Mouse (Mus musculus) kidney, postnatal 0 days (tissue): ENCODE measurements around the gene Chrdl2. TPM values are rescaled to one million over a fixed set of nuclear protein-coding genes. Genes with fewer than 3 reads are reported as not detected.

ENCODE experiments used
- ATAC-seq: fragments of 200-750 bp; cut with Nextera tagmentation; replicated peaks from 2 replicates; pipeline ENCODE4 v1.8.0; 2017; ENCODE audit warnings: low read depth, moderate number of reproducible peaks, moderate TSS enrichment, moderate library complexity; ENCODE audit not compliant: low FRiP score
- DNase-seq: peaks from one replicate; pipeline ENCODE4 v3.0.0-alpha.2; 2016; ENCODE audit warnings: low spot score
- H3K27ac ChIP-seq: fragments of 300-500 bp; sonication (generic); 2 replicates; pipeline ENCODE4 v1.5.1; 2014; ENCODE audit warnings: mild to moderate bottlenecking
- H3K27me3 ChIP-seq: fragments of 300-500 bp; sonication (generic); 2 replicates; pipeline ENCODE4 v1.6.1; 2014; ENCODE audit warnings: low read length, mixed read lengths; ENCODE audit not compliant: insufficient read depth
- H3K36me3 ChIP-seq: fragments of 300-500 bp; sonication (generic); 2 replicates; pipeline ENCODE4 v1.6.1; 2014; ENCODE audit warnings: low read length, mixed read lengths; ENCODE audit not compliant: insufficient read depth
- H3K4me1 ChIP-seq: fragments of 300-500 bp; sonication (generic); replicated peaks from 2 replicates; pipeline ENCODE4 v1.6.1; 2014; ENCODE audit warnings: antibody characterized with exemption, low read length, mixed read lengths; ENCODE audit not compliant: insufficient read depth
- H3K4me2 ChIP-seq: fragments of 300-500 bp; sonication (generic); 2 replicates; pipeline ENCODE4 v1.6.1; 2014; ENCODE audit warnings: mild to moderate bottlenecking, low read length, moderate library complexity, mixed read lengths
- H3K4me3 ChIP-seq: fragments of 300-500 bp; sonication (generic); replicated peaks from 2 replicates; pipeline ENCODE4 v1.5.1; 2014; ENCODE audit warnings: low read depth, low read length
- H3K9ac ChIP-seq: fragments of 300-500 bp; sonication (generic); 2 replicates; pipeline ENCODE4 v1.6.1; 2014; ENCODE audit warnings: low read depth, low read length
- H3K9me3 ChIP-seq: fragments of 300-500 bp; sonication (generic); replicated peaks from 2 replicates; pipeline ENCODE4 v1.6.1; 2016; ENCODE audit warnings: low read length, inconsistent platforms, mixed read lengths
- CTCF ChIP-seq: IDR thresholded peaks from 2 replicates; pipeline ENCODE4 v1.5.1; 2016; ENCODE audit warnings: antibody characterized with exemption, low read depth, mild to moderate bottlenecking, moderate library complexity
- WGBS: fragments of 180-500 bp; shearing (Covaris S2); extraction: QIAGEN DNeasy Blood & Tissue Kit; methylation state at CpG from one replicate; pipeline ENCODE4 v1.1.7; 2014; 5-methylcytosine and 5-hydroxymethylcytosine counted together
- polyA plus RNA-seq: library from polyadenylated mRNA; unstranded; fragments of >200 nt; fragmentation: Nextera tagmentation; extraction: Ambion mirVana; gene quantifications from 2 replicates; pipeline ENCODE4 v1.2.1, GENCODE M21; 2015

Gene Chrdl2
- polyA plus RNA-seq, 1 experiment from 2014 or later: 0.32 TPM

- H3K27ac ChIP-seq: no peak overlapping the region
- H3K36me3 ChIP-seq: no peaks in the 10 kb centered on the region
- WGBS: 82% methylated on average over 5 of the region's 5 CpGs
- H3K9ac ChIP-seq: no peak overlapping the region
- ATAC-seq (no peak), DNase-seq (no peak)
- H3K27me3 ChIP-seq: no peaks in the 10 kb centered on the region
- TF ChIP-seq CTCF: no peak
- H3K4me1 ChIP-seq: peaks cover 23% of the 10 kb centered on the region
- no peak overlapping the region for H3K4me2 ChIP-seq
- no peak overlapping the region for H3K4me3 ChIP-seq
- no peaks in the 10 kb centered on the region for H3K9me3 ChIP-seq
Observed at GRCm38 (mm10) chr7:99975819-99976575, 30.0 kb upstream of the Chrdl2 start.

- Histone ChIP-seq H3K27ac (no peak overlapping the region), H3K4me1 (peaks cover 12% of the 10 kb centered on the region; the same call in 1 of the 2 replicates), H3K9ac (no peak overlapping the region), H3K36me3 (no peaks in the 10 kb centered on the region), H3K4me2 (no peak overlapping the region), H3K27me3 (no peaks in the 10 kb centered on the region), H3K4me3 (no peak overlapping the region), H3K9me3 (no peaks in the 10 kb centered on the region)
- no peak for TF ChIP-seq CTCF
- DNase-seq (no peak), ATAC-seq (no peak)
- WGBS: 88% methylated on average over 2 of the region's 2 CpGs
Observed at GRCm38 (mm10) chr7:99978041-99978440, 27.9 kb upstream of the Chrdl2 start.

GRCm38 (mm10) chr7:99979081-99979480 lies 26.9 kb upstream of the Chrdl2 start:
- DNase-seq: peak; percentile 24
- WGBS: 4% methylated on average over 6 of the region's 6 CpGs

GRCm38 (mm10) chr7:99979546-99980131 lies 26.3 kb upstream of the Chrdl2 start:
- DNase-seq: peak; percentile 61
- H3K27me3 ChIP-seq: no peaks in the 10 kb centered on the region
- H3K9ac ChIP-seq: peak overlapping the region; percentile 99
- no peaks in the 10 kb centered on the region for H3K9me3 ChIP-seq
- peak overlapping the region; percentile 98 for H3K27ac ChIP-seq
- no peaks in the 10 kb centered on the region for H3K36me3 ChIP-seq
- TF ChIP-seq CTCF: no peak
- WGBS: under 1% methylated on average over 36 of the region's 51 CpGs
- peak; percentile 64 for ATAC-seq
- H3K4me2 ChIP-seq: peak overlapping the region; percentile 82
- peaks cover 6% of the 10 kb centered on the region; the same call in 1 of the 2 replicates for H3K4me1 ChIP-seq
- H3K4me3 ChIP-seq: peak overlapping the region; percentile 88

More at GRCm38 (mm10) chr7:99979081-99979480, 26.9 kb upstream of the Chrdl2 start:
- H3K4me2 ChIP-seq: peak overlapping the region; percentile 82
- ATAC-seq: no peak
- no peaks in the 10 kb centered on the region for H3K36me3 ChIP-seq
- H3K4me3 ChIP-seq: peak overlapping the region; percentile 88
- H3K9ac ChIP-seq: peak overlapping the region; percentile 99
- no peaks in the 10 kb centered on the region for H3K27me3 ChIP-seq
- peak overlapping the region; percentile 98 for H3K27ac ChIP-seq
- H3K4me1 ChIP-seq: peaks cover 12% of the 10 kb centered on the region; the same call in 1 of the 2 replicates
- no peaks in the 10 kb centered on the region for H3K9me3 ChIP-seq
- TF ChIP-seq CTCF: no peak

- Histone ChIP-seq H3K27ac (peak within 1 kb of the TSS; percentile 98), H3K36me3 (no peaks in the 10 kb centered on the region), H3K4me2 (peak within 1 kb of the TSS; percentile 82), H3K9ac (peak within 1 kb of the TSS; percentile 99), H3K4me1 (0 out of 2 replicates have a peak, but pooled peaks cover 4% of the 10 kb centered on the region), H3K27me3 (no peaks in the 10 kb centered on the region), H3K9me3 (no peaks in the 10 kb centered on the region), H3K4me3 (peak within 1 kb of the TSS; percentile 88)
- DNase-seq (peak; percentile 99), ATAC-seq (peak; percentile 88)
- WGBS: 1% methylated on average over 52 of the region's 55 CpGs
- TF ChIP-seq CTCF: no peak
Observed at GRCm38 (mm10) chr7:99980132-99980591, 25.8 kb upstream of the Chrdl2 start, which contains the start of gene Rnf169. TSS of gene Rnf169 (minus strand) at chr7:99980448.

- Histone ChIP-seq H3K36me3 (no peaks in the 10 kb centered on the region), H3K9ac (no peak overlapping the region), H3K4me1 (0 out of 2 replicates have a peak, but pooled peaks cover 4% of the 10 kb centered on the region), H3K4me3 (no peak overlapping the region), H3K27ac (no peak overlapping the region), H3K9me3 (no peaks in the 10 kb centered on the region), H3K4me2 (peak overlapping the region; percentile 82; the same call in 1 of the 2 replicates), H3K27me3 (no peaks in the 10 kb centered on the region)
- peak; percentile 45; the same call in 1 of the 2 replicates for ATAC-seq
- TF ChIP-seq CTCF: peak; percentile 88
- 9% methylated on average over 2 of the region's 2 CpGs for WGBS
- peak; percentile 92 for DNase-seq
Observed at GRCm38 (mm10) chr7:99981311-99981710, 24.7 kb upstream of the Chrdl2 start.
